Comparison of ENCODE assay signal across 30 mouse cellular contexts in genomic region chr19:18743946-18744345, GRCm38 (mm10). TPM values are rescaled to one million over a fixed set of nuclear protein-coding genes. Genes with fewer than 3 reads are reported as not detected.
DNase-seq lines count a peak whose midpoint lies in the region; ATAC-seq lines count a peak whose summit lies in the region.
"Had no signal": no experiment of that assay in that cellular context is flagged by ENCODE, and none has a peak within 500 bp of the region (broad histone marks: within the 10 kb centered on the region; RNA-seq: fewer than 3 reads in every experiment).

No protein-coding gene starts in this region.

- H3K9ac ChIP-seq in heart, embryonic 11.5 days (ENCODE audit: low read depth, low read length) = no peak overlapping the region
- H3K9ac ChIP-seq: forebrain, embryonic 12.5 days; heart, embryonic 13.5 days; hindbrain, embryonic 14.5 days; limb, embryonic 15.5 days; liver, embryonic 14.5 days; midbrain, embryonic 13.5 days had no signal

- peak; percentile 10 for DNase-seq in adrenal gland, postnatal 10 days
- no peak for DNase-seq in adrenal gland, postnatal 36 days
- peak; percentile 20 for DNase-seq in 416B (ENCODE audit: low read depth)
- peak; percentile 46 for DNase-seq in fibroblast of lung, adult 2 months (ENCODE audit: low read depth)
- peak; percentile 64 for DNase-seq in lung, postnatal 25 days (ENCODE audit: low spot score)
- DNase-seq in ovary, postnatal 36 days (ENCODE audit: low spot score) = no peak
- no peak for DNase-seq in left cerebral cortex, postnatal 4 days
- DNase-seq: adrenal gland, adult 8-10 months; cerebellum, adult 2 months; cerebellum, postnatal 14 days; gastrocnemius, postnatal 14 days; heart, adult 18-20 months; heart, postnatal 10 days; kidney, adult 11 months; kidney, postnatal 14 days; thymus, adult 2 months; thymus, postnatal 36 days had no signal

- no peak overlapping the region for H3K4me2 ChIP-seq in heart, embryonic 11.5 days
- H3K4me2 ChIP-seq: forebrain, embryonic 12.5 days; heart, embryonic 13.5 days; hindbrain, embryonic 14.5 days; limb, embryonic 15.5 days; midbrain, embryonic 13.5 days had no signal

- H3K4me3 ChIP-seq in heart, embryonic 11.5 days (ENCODE audit: low read depth, low read length) = no peak overlapping the region
- H3K4me3 ChIP-seq: erythroblast, embryonic 14.5 days; forebrain, embryonic 12.5 days; heart, embryonic 13.5 days; layer of hippocampus, adult 2 months; limb, embryonic 10.5 days; limb, embryonic 15.5 days; midbrain, embryonic 13.5 days had no signal

- no peak for ATAC-seq in heart, embryonic 11.5 days (replicated peaks; ENCODE audit: insufficient number of reproducible peaks, low FRiP score, low TSS enrichment)
- ATAC-seq: CD4-positive, CD25-positive, alpha-beta regulatory T cell, adult 4 months; inflammation-experienced regulatory T-cells, adult 6 months; midbrain, embryonic 13.5 days had no signal

- WGBS in heart, embryonic 11.5 days (ENCODE audit: insufficient replicate concordance) = 84% methylated on average over 5 of the region's 5 CpGs

- intact Hi-C loops in left cerebral cortex, postnatal 4 days (cut with DNase I) = no loop called here

- no peaks in the 10 kb centered on the region for H3K36me3 ChIP-seq in heart, embryonic 11.5 days (ENCODE audit: control insufficient read depth, insufficient read depth, low read length)
- H3K36me3 ChIP-seq: forebrain, embryonic 12.5 days; heart, embryonic 13.5 days; limb, embryonic 10.5 days; limb, embryonic 15.5 days; midbrain, embryonic 13.5 days had no signal

- H3K4me1 ChIP-seq in heart, embryonic 11.5 days (ENCODE audit: control insufficient read depth, insufficient read depth, low read length) = no peaks in the 10 kb centered on the region
- H3K4me1 ChIP-seq: forebrain, embryonic 12.5 days; heart, embryonic 13.5 days; limb, embryonic 10.5 days; limb, embryonic 15.5 days; midbrain, embryonic 13.5 days had no signal

- no peaks in the 10 kb centered on the region for H3K9me3 ChIP-seq in heart, embryonic 11.5 days (replicated peaks; ENCODE audit: control insufficient read depth, low read length)
- H3K9me3 ChIP-seq: forebrain, embryonic 12.5 days; heart, embryonic 13.5 days; limb, embryonic 10.5 days; limb, embryonic 15.5 days; midbrain, embryonic 13.5 days had no signal

- 0 out of 2 replicates have a peak, but pooled peaks cover 3% of the 10 kb centered on the region for H3K27me3 ChIP-seq in heart, embryonic 11.5 days (ENCODE audit: control insufficient read depth, insufficient read depth, low read length)
- H3K27me3 ChIP-seq: limb, embryonic 15.5 days; midbrain, embryonic 13.5 days had no signal

- H3K27ac ChIP-seq in heart, embryonic 11.5 days (ENCODE audit: low read depth, low read length) = no peak overlapping the region
- H3K27ac ChIP-seq: forebrain, embryonic 12.5 days; heart, embryonic 13.5 days; hindbrain, embryonic 14.5 days; layer of hippocampus, adult 2 months; limb, embryonic 10.5 days; limb, embryonic 15.5 days; liver, embryonic 14.5 days; midbrain, embryonic 13.5 days had no signal

RNA-seq across cellular contexts. Expression of gene Trpm6, which starts 5.8 kb away (rescaled TPM):
- under 1 TPM; 0.09 to 0.27 TPM for total RNA-seq in adrenal gland, postnatal 10 days (2021)
- under 1 TPM in 1 of 2 experiments, not detected in 1; 0.13 TPM for total RNA-seq in adrenal gland, postnatal 36 days (2021)
- 0.07 and 0.31 TPM in 2 replicates for polyA plus RNA-seq in heart, embryonic 11.5 days (2014; fragmentation: Nextera tagmentation; extraction: Ambion mirVana)
- 1 to 10 TPM in 1 of 2 experiments, under 1 TPM in 1; 0.90 to 1.0 TPM for total RNA-seq in left cerebral cortex, postnatal 4 days (2021)
- total RNA-seq: megakaryocyte-erythroid progenitor cell, adult 5-6 weeks had no signal
- polyA plus RNA-seq: erythroblast, embryonic 14.5 days had no signal

RNA-seq across cellular contexts. Expression of gene D030056L22Rik, which starts 31.0 kb away (rescaled TPM):
- total RNA-seq in adrenal gland, postnatal 10 days (2021) = 10 to 100 TPM; 12.7 to 13.0 TPM
- total RNA-seq in adrenal gland, postnatal 36 days (2021) = 10 to 100 TPM; 15.0 to 15.8 TPM
- 26.9 and 27.7 TPM in 2 replicates for polyA plus RNA-seq in heart, embryonic 11.5 days (2014; fragmentation: Nextera tagmentation; extraction: Ambion mirVana)
- total RNA-seq in left cerebral cortex, postnatal 4 days (2021) = 10 to 100 TPM; 23.6 to 25.9 TPM

Comparison
In these comparisons a context has a peak if more than half of its experiments do, and no peak if none do; other contexts are left out.
1. DNase-seq: peak in adrenal gland, postnatal 10 days (single experiment), 416B (single experiment), fibroblast of lung, adult 2 months (single experiment) and lung, postnatal 25 days (single experiment); none in adrenal gland, postnatal 36 days (0 of 2), ovary, postnatal 36 days (single experiment) and left cerebral cortex, postnatal 4 days (single experiment).